Mouse (Mus musculus): ENCODE measurements around the gene Ippk.

Ippk gene

GRCm38 (mm10) chr13:49420754-49421605 is at the start of gene Ippk:
Ippk (plus strand) TSS chr13:49421249.
- DNase-seq (ENCODE audit: low spot score), result peak; percentile 97

- DNase-seq (ENCODE audit: low spot score), result no peak
Measured at GRCm38 (mm10) chr13:49371428-49371899, 49.6 kb upstream of the Ippk start.

GRCm38 (mm10) chr13:49372370-49373060 is 48.5 kb upstream of the Ippk start:
- DNase-seq (ENCODE audit: low spot score), result no peak

GRCm38 (mm10) chr13:49374304-49374703 is 46.7 kb upstream of the Ippk start:
- DNase-seq (ENCODE audit: low spot score), result no peak

GRCm38 (mm10) chr13:49374730-49375129 is 46.3 kb upstream of the Ippk start:
- no peak for DNase-seq (ENCODE audit: low spot score)

- no peak for DNase-seq (ENCODE audit: low spot score)
Measured at GRCm38 (mm10) chr13:49377608-49378007, 43.4 kb upstream of the Ippk start.

GRCm38 (mm10) chr13:49379301-49379700 is 41.7 kb upstream of the Ippk start:
- DNase-seq (ENCODE audit: low spot score), result no peak

GRCm38 (mm10) chr13:49381230-49381629 is 39.8 kb upstream of the Ippk start:
- DNase-seq (ENCODE audit: low spot score), result peak; percentile 81

GRCm38 (mm10) chr13:49382997-49383396 is 38.1 kb upstream of the Ippk start:
- DNase-seq (ENCODE audit: low spot score), result no peak

- DNase-seq (ENCODE audit: low spot score), result no peak
Measured at GRCm38 (mm10) chr13:49384751-49385463, 36.1 kb upstream of the Ippk start.

- DNase-seq (ENCODE audit: low spot score), result no peak
Measured at GRCm38 (mm10) chr13:49391374-49391773, 29.7 kb upstream of the Ippk start.

GRCm38 (mm10) chr13:49393579-49393978 is 27.5 kb upstream of the Ippk start:
- no peak for DNase-seq (ENCODE audit: low spot score)

GRCm38 (mm10) chr13:49394886-49395447 is 26.1 kb upstream of the Ippk start:
- DNase-seq (ENCODE audit: low spot score), result no peak

GRCm38 (mm10) chr13:49396798-49397197 is 24.3 kb upstream of the Ippk start:
- DNase-seq (ENCODE audit: low spot score), result no peak

GRCm38 (mm10) chr13:49398191-49398590 is 22.9 kb upstream of the Ippk start:
- no peak for DNase-seq (ENCODE audit: low spot score)

GRCm38 (mm10) chr13:49400139-49400538 is 20.9 kb upstream of the Ippk start:
- no peak for DNase-seq (ENCODE audit: low spot score)

GRCm38 (mm10) chr13:49402628-49403027 is 18.4 kb upstream of the Ippk start:
- DNase-seq (ENCODE audit: low spot score), result no peak

- no peak for DNase-seq (ENCODE audit: low spot score)
Measured at GRCm38 (mm10) chr13:49407795-49408194, 13.3 kb upstream of the Ippk start.

GRCm38 (mm10) chr13:49421606-49421917 is 513 bp downstream of the Ippk start:
- no peak for DNase-seq (ENCODE audit: low spot score)

- no peak for DNase-seq (ENCODE audit: low spot score)
Measured at GRCm38 (mm10) chr13:49421959-49422358, 910 bp downstream of the Ippk start.

- DNase-seq (ENCODE audit: low spot score), result no peak
Measured at GRCm38 (mm10) chr13:49426736-49427135, 5.7 kb downstream of the Ippk start.

- no peak for DNase-seq (ENCODE audit: low spot score)
Measured at GRCm38 (mm10) chr13:49428042-49428675, 7.1 kb downstream of the Ippk start.
